Comparison of ENCODE assay signal across 22 mouse cellular contexts in genomic region chr2:55479511-55479910, GRCm38 (mm10). TPM values are rescaled to one million over a fixed set of nuclear protein-coding genes. Genes with fewer than 3 reads are reported as not detected.
DNase-seq lines count a peak whose midpoint lies in the region; ATAC-seq and TF ChIP-seq lines count a peak whose summit lies in the region.
"Had no signal": no experiment of that assay in that cellular context is flagged by ENCODE, and none has a peak within 500 bp of the region (broad histone marks: within the 10 kb centered on the region; RNA-seq: fewer than 3 reads in every experiment).

No protein-coding gene starts in this region.

- peak; percentile 47 to 52 for DNase-seq in cerebellum, postnatal 10 days
- DNase-seq in cerebellum, postnatal 4 days (ENCODE audit: low spot score in 2 of 2), result no peak
- no peak for DNase-seq in frontal cortex, postnatal 10 days (ENCODE audit: low spot score in 2 of 2)
- DNase-seq in hindbrain, postnatal 0 days (ENCODE audit: low spot score), result peak; percentile 3
- DNase-seq: adrenal gland, postnatal 25 days; gastrocnemius, postnatal 25 days; kidney, adult 18-20 months; lung, adult 18-20 months; thymus, postnatal 25 days had no signal

- no peaks in the 10 kb centered on the region for H3K9me3 ChIP-seq in hindbrain, postnatal 0 days (ENCODE audit: low read length)
- no peaks in the 10 kb centered on the region for H3K9me3 ChIP-seq in hindbrain, embryonic 16.5 days (ENCODE audit: control insufficient read depth, low read length)
- H3K9me3 ChIP-seq: embryonic facial prominence, embryonic 15.5 days; heart, embryonic 12.5 days; hindbrain, embryonic 12.5 days; limb, embryonic 13.5 days; liver, embryonic 12.5 days; midbrain, embryonic 10.5 days; stomach, embryonic 15.5 days had no signal

- no peak overlapping the region for H3K27ac ChIP-seq in hindbrain, postnatal 0 days
- no peak overlapping the region for H3K27ac ChIP-seq in hindbrain, embryonic 16.5 days (ENCODE audit: low read depth, low read length)
- peak overlapping the region; percentile 85; the same call in 1 of the 2 replicates for H3K27ac ChIP-seq in olfactory bulb, adult 2 months (ENCODE audit: insufficient read depth, low read depth, low read length)
- H3K27ac ChIP-seq: embryonic facial prominence, embryonic 15.5 days; hindbrain, embryonic 12.5 days; kidney, postnatal 0 days; limb, embryonic 13.5 days; liver, embryonic 12.5 days; midbrain, embryonic 10.5 days; stomach, embryonic 15.5 days had no signal

- H3K4me1 ChIP-seq in hindbrain, postnatal 0 days (ENCODE audit: insufficient read depth, low read length), result no peaks in the 10 kb centered on the region
- H3K4me1 ChIP-seq in hindbrain, embryonic 16.5 days (ENCODE audit: control insufficient read depth, insufficient read depth, low read depth, low read length), result no peaks in the 10 kb centered on the region
- no peaks in the 10 kb centered on the region for H3K4me1 ChIP-seq in olfactory bulb, adult 2 months (ENCODE audit: control insufficient read depth, insufficient read depth, low read length)
- H3K4me1 ChIP-seq: embryonic facial prominence, embryonic 15.5 days; heart, embryonic 12.5 days; hindbrain, embryonic 12.5 days; limb, embryonic 13.5 days; liver, embryonic 12.5 days; midbrain, embryonic 10.5 days; stomach, embryonic 15.5 days had no signal

- no peak for TF ChIP-seq CTCF in hindbrain, postnatal 0 days (IDR thresholded peaks at IDR 0.05; ENCODE audit: low read depth)
- TF ChIP-seq CTCF in olfactory bulb, adult 2 months (IDR thresholded peaks at IDR 0.05; ENCODE audit: insufficient read depth, low read depth, low read length), result no peak

- no peak overlapping the region for H3K9ac ChIP-seq in hindbrain, postnatal 0 days (replicated peaks; ENCODE audit: low read length)
- no peak overlapping the region for H3K9ac ChIP-seq in hindbrain, embryonic 16.5 days (ENCODE audit: low read depth, low read length)
- H3K9ac ChIP-seq: embryonic facial prominence, embryonic 15.5 days; heart, embryonic 12.5 days; hindbrain, embryonic 12.5 days; limb, embryonic 13.5 days; liver, embryonic 12.5 days; stomach, embryonic 15.5 days had no signal

- H3K36me3 ChIP-seq in hindbrain, postnatal 0 days (ENCODE audit: insufficient read depth, low read length), result no peaks in the 10 kb centered on the region
- H3K36me3 ChIP-seq in hindbrain, embryonic 16.5 days (ENCODE audit: control insufficient read depth, insufficient read depth, low read length), result no peaks in the 10 kb centered on the region
- H3K36me3 ChIP-seq: embryonic facial prominence, embryonic 15.5 days; heart, embryonic 12.5 days; hindbrain, embryonic 12.5 days; limb, embryonic 13.5 days; liver, embryonic 12.5 days; midbrain, embryonic 10.5 days; stomach, embryonic 15.5 days had no signal

- H3K27me3 ChIP-seq in hindbrain, postnatal 0 days (ENCODE audit: insufficient read depth, low read length), result no peaks in the 10 kb centered on the region
- H3K27me3 ChIP-seq in hindbrain, embryonic 16.5 days (replicated peaks; ENCODE audit: control insufficient read depth, insufficient read depth, low read length), result no peaks in the 10 kb centered on the region
- H3K27me3 ChIP-seq: embryonic facial prominence, embryonic 15.5 days; heart, embryonic 12.5 days; hindbrain, embryonic 12.5 days; limb, embryonic 13.5 days; liver, embryonic 12.5 days; stomach, embryonic 15.5 days had no signal

- no peak for TF ChIP-seq POLR2A in olfactory bulb, adult 2 months (IDR thresholded peaks at IDR 0.05; ENCODE audit: insufficient read depth, low read depth, low read length)

- no peak overlapping the region for H3K4me2 ChIP-seq in hindbrain, postnatal 0 days (ENCODE audit: low read depth, low read length)
- H3K4me2 ChIP-seq in hindbrain, embryonic 16.5 days (ENCODE audit: low read length), result no peak overlapping the region
- H3K4me2 ChIP-seq: embryonic facial prominence, embryonic 15.5 days; heart, embryonic 12.5 days; hindbrain, embryonic 12.5 days; limb, embryonic 13.5 days; liver, embryonic 12.5 days; stomach, embryonic 15.5 days had no signal

- 60% methylated on average over 4 of the region's 4 CpGs for WGBS in hindbrain, postnatal 0 days
- 75% methylated on average over 4 of the region's 4 CpGs for WGBS in hindbrain, embryonic 16.5 days
- 36% methylated on average over 4 of the region's 4 CpGs for WGBS in olfactory bulb, adult 2 months

- H3K4me3 ChIP-seq in hindbrain, postnatal 0 days (ENCODE audit: low read length), result no peak overlapping the region
- H3K4me3 ChIP-seq in hindbrain, embryonic 16.5 days (ENCODE audit: low read length), result no peak overlapping the region
- no peak overlapping the region for H3K4me3 ChIP-seq in olfactory bulb, adult 2 months (ENCODE audit: insufficient read depth, low read depth, low read length)
- H3K4me3 ChIP-seq: embryonic facial prominence, embryonic 15.5 days; heart, embryonic 12.5 days; hindbrain, embryonic 12.5 days; limb, embryonic 13.5 days; liver, embryonic 12.5 days; midbrain, embryonic 10.5 days; stomach, embryonic 15.5 days had no signal

- peak; percentile 53; the same call in 1 of the 2 replicates for ATAC-seq in frontal cortex, adult (ENCODE audit: low TSS enrichment)
- ATAC-seq in hindbrain, postnatal 0 days, result no peak
- no peak for ATAC-seq in hindbrain, embryonic 16.5 days
- ATAC-seq: inflammation-experienced regulatory T-cells, adult 6 months; liver, embryonic 12.5 days had no signal

RNA-seq across cellular contexts. Expression of gene Kcnj3, which starts 43.7 kb away (rescaled TPM):
- 31.5 and 34.6 TPM in 2 replicates for total RNA-seq in hindbrain, postnatal 0 days (2014; rRNA removed)
- 6.1 and 6.4 TPM in 2 replicates for polyA plus RNA-seq in hindbrain, postnatal 0 days (2015; fragmentation: Nextera tagmentation; extraction: Ambion mirVana)
- polyA plus RNA-seq in hindbrain, embryonic 16.5 days (2015; fragmentation: Nextera tagmentation; extraction: Ambion mirVana), result 6.4 and 6.8 TPM in 2 replicates
- polyA plus RNA-seq in olfactory bulb, adult 2 months (2012; ENCODE audit: insufficient read depth, insufficient read length, low replicate concordance, missing spikeins), result 74.7 TPM in 1 of 2 replicates, not detected in the other
- total RNA-seq: common myeloid progenitor, adult 5-6 weeks had no signal
- polyA plus RNA-seq: inflammation-experienced regulatory T-cells, adult 6 months had no signal

Comparison
In these comparisons a context has a peak if more than half of its experiments do, and no peak if none do; other contexts are left out.
1. DNase-seq: peak in cerebellum, postnatal 10 days (2 of 2) and hindbrain, postnatal 0 days (single experiment); none in cerebellum, postnatal 4 days (0 of 2) and frontal cortex, postnatal 10 days (0 of 2).